Mouse (Mus musculus) mature B cell (primary cell): ENCODE results near the gene Fcna.

Source experiments
- in situ Hi-C: fragments of 300-500 bp; cut with MboI; formaldehyde crosslinking; loops from 2 replicates; pipeline ENCODE4 v1.14.3; 2019

The Fcna gene

GRCm38 (mm10) chr2:25627811-25628210 is at the start of gene Fcna:
TSS of gene Fcna (minus strand) at chr2:25628030.
- in situ Hi-C loops, result no loop called here

GRCm38 (mm10) chr2:25676486-25676885 is 48.7 kb upstream of the Fcna start, which contains the start of gene Lcn6:
TSS of gene Lcn6 (plus strand) at chr2:25676786.
- in situ Hi-C loops, result no loop called here

- in situ Hi-C loops, result no loop called here
Measured at GRCm38 (mm10) chr2:25666516-25666915, 38.7 kb upstream of the Fcna start.

GRCm38 (mm10) chr2:25664125-25664524 is 36.3 kb upstream of the Fcna start:
- in situ Hi-C loops, result no loop called here

GRCm38 (mm10) chr2:25663511-25663910 is 35.7 kb upstream of the Fcna start:
- in situ Hi-C loops, result no loop called here

- in situ Hi-C loops, result no loop called here
Measured at GRCm38 (mm10) chr2:25661245-25661970, 33.6 kb upstream of the Fcna start.

GRCm38 (mm10) chr2:25660279-25660678 is 32.4 kb upstream of the Fcna start:
- in situ Hi-C loops, result no loop called here

- in situ Hi-C loops, result no loop called here
Measured at GRCm38 (mm10) chr2:25657652-25658051, 29.8 kb upstream of the Fcna start, which contains the start of gene Lcn5. TSS of gene Lcn5 (plus strand) at chr2:25657952.

GRCm38 (mm10) chr2:25657246-25657645 is 29.4 kb upstream of the Fcna start:
- in situ Hi-C loops, result no loop called here

- in situ Hi-C loops, result no loop called here
Measured at GRCm38 (mm10) chr2:25656691-25657090, 28.9 kb upstream of the Fcna start.

- in situ Hi-C loops, result no loop called here
Measured at GRCm38 (mm10) chr2:25654502-25654901, 26.7 kb upstream of the Fcna start.

- in situ Hi-C loops, result no loop called here
Measured at GRCm38 (mm10) chr2:25652902-25653301, 25.1 kb upstream of the Fcna start, which contains the start of gene Lcn8. TSS of gene Lcn8 (plus strand) at chr2:25653120.

- in situ Hi-C loops, result no loop called here
Measured at GRCm38 (mm10) chr2:25639890-25640289, 12.1 kb upstream of the Fcna start.

- in situ Hi-C loops, result no loop called here
Measured at GRCm38 (mm10) chr2:25634046-25634445, 6.2 kb upstream of the Fcna start.

GRCm38 (mm10) chr2:25633616-25634015 is 5.8 kb upstream of the Fcna start:
- in situ Hi-C loops, result no loop called here

GRCm38 (mm10) chr2:25628738-25629137 is 908 bp upstream of the Fcna start:
- in situ Hi-C loops, result no loop called here

GRCm38 (mm10) chr2:25625986-25626385 is 1.8 kb downstream of the Fcna start:
- in situ Hi-C loops, result no loop called here

- in situ Hi-C loops, result no loop called here
Measured at GRCm38 (mm10) chr2:25621229-25622200, 6.3 kb downstream of the Fcna start, which contains the start of gene Tmem141. TSS of gene Tmem141 (minus strand) at chr2:25622005.

- in situ Hi-C loops, result no loop called here
Measured at GRCm38 (mm10) chr2:25620852-25621228, 7.0 kb downstream of the Fcna start.

GRCm38 (mm10) chr2:25620386-25620785 is 7.4 kb downstream of the Fcna start:
- in situ Hi-C loops, result no loop called here

- in situ Hi-C loops, result no loop called here
Measured at GRCm38 (mm10) chr2:25617578-25617977, 10.3 kb downstream of the Fcna start, which contains the start of gene Ccdc183. TSS of gene Ccdc183 (minus strand) at chr2:25617678.

GRCm38 (mm10) chr2:25616398-25616797 is 11.4 kb downstream of the Fcna start:
- in situ Hi-C loops, result no loop called here
